Mouse (Mus musculus) C2C12 (cell line): ENCODE data around the gene Tspoap1. TPM values are rescaled to one million over a fixed set of nuclear protein-coding genes. Genes with fewer than 3 reads are reported as not detected.

ENCODE experiments used
- H3K27me3 ChIP-seq: one replicate; pipeline ENCODE4 v1.6.1; 2011; ENCODE audit not compliant: control insufficient read depth, insufficient read depth, insufficient read length
- H3K36me3 ChIP-seq: one replicate; pipeline ENCODE4 v1.6.1; 2011; ENCODE audit not compliant: control insufficient read depth, insufficient read depth
- H3K4me3 ChIP-seq: one replicate; pipeline ENCODE4 v1.5.1; 2011; ENCODE audit warnings: mild to moderate bottlenecking, control low read depth; ENCODE audit not compliant: poor library complexity, insufficient read depth, severe bottlenecking
- H3K79me2 ChIP-seq: one replicate; pipeline ENCODE4 v1.6.1; 2011; ENCODE audit not compliant: control insufficient read depth, insufficient read depth
- H3K79me3 ChIP-seq: one replicate; pipeline ENCODE4 v1.6.1; 2011; ENCODE audit warnings: low read depth, control low read depth
- H3ac ChIP-seq: one replicate; pipeline ENCODE3; 2011; ENCODE audit warnings: low read depth; ENCODE audit not compliant: control insufficient read depth, insufficient read length
- CEBPB ChIP-seq: IDR thresholded peaks from one replicate; pipeline ENCODE4 v1.6.1; 2011; ENCODE audit warnings: low read depth, mild to moderate bottlenecking, control low read depth, moderate library complexity
- CTCF ChIP-seq: IDR thresholded peaks from one replicate; pipeline ENCODE4 v1.5.1; 2011; ENCODE audit not compliant: control insufficient read depth, insufficient read depth, insufficient read length
- FOSL1 ChIP-seq: IDR thresholded peaks from one replicate; pipeline ENCODE4 v1.8.0; 2011; ENCODE audit warnings: mild to moderate bottlenecking, low read length; ENCODE audit not compliant: poor library complexity, insufficient read depth, severe bottlenecking
- MAX ChIP-seq: IDR thresholded peaks from one replicate; pipeline ENCODE4 v1.6.1; 2011; ENCODE audit warnings: mild to moderate bottlenecking, control low read depth
- MYOD1 ChIP-seq: IDR thresholded peaks from one replicate; pipeline ENCODE4 v1.6.1; 2011; ENCODE audit warnings: low read depth; ENCODE audit not compliant: control insufficient read depth, insufficient read length
- MYOG ChIP-seq: IDR thresholded peaks from one replicate; pipeline ENCODE4 v1.6.1; 2011; ENCODE audit not compliant: control insufficient read depth, insufficient read length; ENCODE audit errors: extremely low read depth
- USF1 ChIP-seq: IDR thresholded peaks from one replicate; pipeline ENCODE4 v1.6.1; 2011; ENCODE audit warnings: low read depth, mild to moderate bottlenecking, control low read depth, moderate library complexity
- polyA plus RNA-seq: library from polyadenylated mRNA; unstranded; fragments of >200 nt; fragmentation: generic; extraction: Trizol; gene quantifications from one replicate; pipeline ENCODE4 v1.2.1, GENCODE M21; 2012; ENCODE audit warnings: missing spikeins

Tspoap1 gene
- polyA plus RNA-seq, 1 experiment = not detected

- TF ChIP-seq MAX (no peak), CEBPB (no peak), MYOG (no peak), FOSL1 (no peak), MYOD1 (no peak), CTCF (no peak), USF1 (no peak)
Measured at GRCm38 (mm10) chr11:87805448-87805847, 45.1 kb downstream of the Tspoap1 start.

GRCm38 (mm10) chr11:87807433-87807832 lies 47.1 kb downstream of the Tspoap1 start:
- H3ac ChIP-seq = no peak overlapping the region
- no peak overlapping the region for H3K4me3 ChIP-seq
- no peaks in the 10 kb centered on the region for H3K36me3 ChIP-seq
- TF ChIP-seq MAX (no peak), CEBPB (no peak), USF1 (no peak), FOSL1 (no peak), MYOD1 (no peak), CTCF (no peak), MYOG (no peak)
- no peaks in the 10 kb centered on the region for H3K79me2 ChIP-seq
- H3K79me3 ChIP-seq = no peaks in the 10 kb centered on the region
- H3K27me3 ChIP-seq = peaks cover 32% of the 10 kb centered on the region

More at GRCm38 (mm10) chr11:87805448-87805847, 45.1 kb downstream of the Tspoap1 start:
- Histone ChIP-seq H3K79me3 (no peaks in the 10 kb centered on the region), H3K27me3 (peaks cover 28% of the 10 kb centered on the region), H3K79me2 (no peaks in the 10 kb centered on the region), H3K36me3 (no peaks in the 10 kb centered on the region), H3ac (no peak overlapping the region), H3K4me3 (no peak overlapping the region)

- TF ChIP-seq MYOG (no peak), MAX (no peak), MYOD1 (no peak), CTCF (no peak), CEBPB (no peak), USF1 (no peak), FOSL1 (no peak)
- no peaks in the 10 kb centered on the region for H3K36me3 ChIP-seq
Measured at GRCm38 (mm10) chr11:87808236-87808635, 47.9 kb downstream of the Tspoap1 start.

GRCm38 (mm10) chr11:87811396-87811795 lies 51.1 kb downstream of the Tspoap1 start:
- Histone ChIP-seq H3K79me2 (no peaks in the 10 kb centered on the region), H3K27me3 (peaks cover 44% of the 10 kb centered on the region), H3K36me3 (no peaks in the 10 kb centered on the region), H3K4me3 (no peak overlapping the region), H3ac (no peak overlapping the region), H3K79me3 (no peaks in the 10 kb centered on the region)
- no peak for TF ChIP-seq FOSL1
- TF ChIP-seq CEBPB = no peak
- TF ChIP-seq MAX = no peak
- no peak for TF ChIP-seq CTCF
- TF ChIP-seq MYOG = no peak
- TF ChIP-seq USF1 = no peak
- no peak for TF ChIP-seq MYOD1

More at GRCm38 (mm10) chr11:87808236-87808635, 47.9 kb downstream of the Tspoap1 start:
- Histone ChIP-seq H3ac (no peak overlapping the region), H3K79me3 (no peaks in the 10 kb centered on the region), H3K27me3 (peaks cover 32% of the 10 kb centered on the region), H3K4me3 (no peak overlapping the region), H3K79me2 (no peaks in the 10 kb centered on the region)

GRCm38 (mm10) chr11:87814831-87815230 lies 54.5 kb downstream of the Tspoap1 start:
- no peaks in the 10 kb centered on the region for H3K36me3 ChIP-seq
- peaks cover 55% of the 10 kb centered on the region for H3K27me3 ChIP-seq
- no peak overlapping the region for H3ac ChIP-seq
- TF ChIP-seq FOSL1 = no peak
- TF ChIP-seq CEBPB = no peak
- TF ChIP-seq MYOG = no peak
- TF ChIP-seq USF1 = no peak
- no peak for TF ChIP-seq CTCF
- no peak for TF ChIP-seq MAX
- TF ChIP-seq MYOD1 = no peak
- H3K79me2 ChIP-seq = no peaks in the 10 kb centered on the region
- H3K4me3 ChIP-seq = no peak overlapping the region
- H3K79me3 ChIP-seq = no peaks in the 10 kb centered on the region
